Mouse (Mus musculus) kidney, postnatal 0 days (tissue): ENCODE measurements around the gene Mrps24. TPM values are rescaled to one million over a fixed set of nuclear protein-coding genes. Genes with fewer than 3 reads are reported as not detected.
A peak's percentile ranks its signal among the peaks of the same experiment; 100 is the strongest.

Experiments used
- ATAC-seq: fragments of 200-750 bp; cut with Nextera tagmentation; replicated peaks from 2 replicates; pipeline ENCODE4 v1.8.0; 2017; ENCODE audit warnings: low read depth, moderate number of reproducible peaks, moderate TSS enrichment, moderate library complexity; ENCODE audit not compliant: low FRiP score
- DNase-seq: peaks from one replicate; pipeline ENCODE4 v3.0.0-alpha.2; 2016; ENCODE audit warnings: low spot score
- H3K27ac ChIP-seq: fragments of 300-500 bp; sonication (generic); 2 replicates; pipeline ENCODE4 v1.5.1; 2014; ENCODE audit warnings: mild to moderate bottlenecking
- H3K27me3 ChIP-seq: fragments of 300-500 bp; sonication (generic); 2 replicates; pipeline ENCODE4 v1.6.1; 2014; ENCODE audit warnings: low read length, mixed read lengths; ENCODE audit not compliant: insufficient read depth
- H3K36me3 ChIP-seq: fragments of 300-500 bp; sonication (generic); 2 replicates; pipeline ENCODE4 v1.6.1; 2014; ENCODE audit warnings: low read length, mixed read lengths; ENCODE audit not compliant: insufficient read depth
- H3K4me1 ChIP-seq: fragments of 300-500 bp; sonication (generic); replicated peaks from 2 replicates; pipeline ENCODE4 v1.6.1; 2014; ENCODE audit warnings: antibody characterized with exemption, low read length, mixed read lengths; ENCODE audit not compliant: insufficient read depth
- H3K4me2 ChIP-seq: fragments of 300-500 bp; sonication (generic); 2 replicates; pipeline ENCODE4 v1.6.1; 2014; ENCODE audit warnings: mild to moderate bottlenecking, low read length, moderate library complexity, mixed read lengths
- H3K4me3 ChIP-seq: fragments of 300-500 bp; sonication (generic); replicated peaks from 2 replicates; pipeline ENCODE4 v1.5.1; 2014; ENCODE audit warnings: low read depth, low read length
- H3K9ac ChIP-seq: fragments of 300-500 bp; sonication (generic); 2 replicates; pipeline ENCODE4 v1.6.1; 2014; ENCODE audit warnings: low read depth, low read length
- H3K9me3 ChIP-seq: fragments of 300-500 bp; sonication (generic); replicated peaks from 2 replicates; pipeline ENCODE4 v1.6.1; 2016; ENCODE audit warnings: low read length, inconsistent platforms, mixed read lengths
- CTCF ChIP-seq: IDR thresholded peaks from 2 replicates; pipeline ENCODE4 v1.5.1; 2016; ENCODE audit warnings: antibody characterized with exemption, low read depth, mild to moderate bottlenecking, moderate library complexity
- WGBS: fragments of 180-500 bp; shearing (Covaris S2); extraction: QIAGEN DNeasy Blood & Tissue Kit; methylation state at CpG from one replicate; pipeline ENCODE4 v1.1.7; 2014; 5-methylcytosine and 5-hydroxymethylcytosine counted together
- polyA plus RNA-seq: library from polyadenylated mRNA; unstranded; fragments of >200 nt; fragmentation: Nextera tagmentation; extraction: Ambion mirVana; gene quantifications from 2 replicates; pipeline ENCODE4 v1.2.1, GENCODE M21; 2015

Mrps24 gene
- polyA plus RNA-seq, 1 experiment from 2014 or later: 279 TPM

- TF ChIP-seq CTCF: no peak
- under 1% methylated on average over 49 of the region's 50 CpGs for WGBS
These were observed 25.6 kb upstream of the Mrps24 start for GRCm38 (mm10) chr11:5740965-5741627.

GRCm38 (mm10) chr11:5740599-5740964 is 25.1 kb upstream of the Mrps24 start:
- TF ChIP-seq CTCF: no peak
- Histone ChIP-seq H3K9me3 (no peaks in the 10 kb centered on the region), H3K36me3 (no peaks in the 10 kb centered on the region), H3K4me1 (peaks cover 6% of the 10 kb centered on the region; the same call in 1 of the 2 replicates), H3K9ac (peak overlapping the region; percentile 93), H3K27me3 (no peaks in the 10 kb centered on the region), H3K4me3 (peak overlapping the region; percentile 95), H3K4me2 (peak overlapping the region; percentile 82), H3K27ac (peak overlapping the region; percentile 96)
- 2% methylated on average over 26 of the region's 26 CpGs for WGBS
- DNase-seq (peak; percentile 59), ATAC-seq (peak; percentile 69)

More at GRCm38 (mm10) chr11:5740965-5741627, 25.6 kb upstream of the Mrps24 start:
- peak overlapping the region; percentile 96 for H3K27ac ChIP-seq
- no peaks in the 10 kb centered on the region for H3K27me3 ChIP-seq
- peak; percentile 87 for ATAC-seq
- peaks cover 6% of the 10 kb centered on the region; the same call in 1 of the 2 replicates for H3K4me1 ChIP-seq
- no peaks in the 10 kb centered on the region for H3K36me3 ChIP-seq
- H3K4me2 ChIP-seq: peak overlapping the region; percentile 82
- H3K9me3 ChIP-seq: no peaks in the 10 kb centered on the region
- peak overlapping the region; percentile 93 for H3K9ac ChIP-seq
- peak; percentile 79 for DNase-seq
- H3K4me3 ChIP-seq: peak overlapping the region; percentile 95

- H3K9ac ChIP-seq: 0 out of 2 replicates have a peak overlapping the region, but pooled peaks have one; percentile 35
- WGBS: 55% methylated on average over 3 of the region's 3 CpGs
- no peak; the same call in 1 of the 2 replicates for ATAC-seq
- DNase-seq: peak; percentile 12
- no peak for TF ChIP-seq CTCF
- no peaks in the 10 kb centered on the region for H3K36me3 ChIP-seq
- no peaks in the 10 kb centered on the region for H3K27me3 ChIP-seq
- H3K4me3 ChIP-seq: peak overlapping the region; percentile 95; the same call in 1 of the 2 replicates
- H3K27ac ChIP-seq: peak overlapping the region; percentile 96
- H3K9me3 ChIP-seq: no peaks in the 10 kb centered on the region
- H3K4me2 ChIP-seq: peak overlapping the region; percentile 82
- peaks cover 6% of the 10 kb centered on the region; the same call in 1 of the 2 replicates for H3K4me1 ChIP-seq
These were observed 24.4 kb upstream of the Mrps24 start for GRCm38 (mm10) chr11:5739846-5740245.

GRCm38 (mm10) chr11:5738888-5739632 is 23.6 kb upstream of the Mrps24 start:
- 76% methylated on average over 5 of the region's 5 CpGs for WGBS
- Histone ChIP-seq H3K9me3 (no peaks in the 10 kb centered on the region), H3K36me3 (no peaks in the 10 kb centered on the region), H3K27me3 (no peaks in the 10 kb centered on the region), H3K9ac (no peak overlapping the region), H3K4me3 (no peak overlapping the region), H3K4me1 (peaks cover 6% of the 10 kb centered on the region; the same call in 1 of the 2 replicates), H3K4me2 (0 out of 2 replicates have a peak overlapping the region, but pooled peaks have one; percentile 82), H3K27ac (no peak overlapping the region)
- ATAC-seq: no peak
- no peak for TF ChIP-seq CTCF
- DNase-seq: no peak

- H3K27me3 ChIP-seq: no peaks in the 10 kb centered on the region
- TF ChIP-seq CTCF: no peak
- H3K9ac ChIP-seq: no peak overlapping the region
- H3K4me2 ChIP-seq: no peak overlapping the region
- no peak for ATAC-seq
- 76% methylated on average over 5 of the region's 5 CpGs for WGBS
- no peak for DNase-seq
- H3K36me3 ChIP-seq: 0 out of 2 replicates have a peak, but pooled peaks cover 3% of the 10 kb centered on the region
- H3K4me1 ChIP-seq: peaks cover 9% of the 10 kb centered on the region; the same call in 1 of the 2 replicates
- H3K9me3 ChIP-seq: no peaks in the 10 kb centered on the region
- H3K4me3 ChIP-seq: no peak overlapping the region
- H3K27ac ChIP-seq: no peak overlapping the region
These were observed 21.7 kb upstream of the Mrps24 start for GRCm38 (mm10) chr11:5737137-5737536.

GRCm38 (mm10) chr11:5734323-5734722 is 18.8 kb upstream of the Mrps24 start:
- Histone ChIP-seq H3K27ac (no peak overlapping the region), H3K4me2 (no peak overlapping the region), H3K9me3 (no peaks in the 10 kb centered on the region), H3K27me3 (no peaks in the 10 kb centered on the region), H3K4me1 (0 out of 2 replicates have a peak, but pooled peaks cover 2% of the 10 kb centered on the region), H3K4me3 (no peak overlapping the region), H3K9ac (no peak overlapping the region), H3K36me3 (0 out of 2 replicates have a peak, but pooled peaks cover 3% of the 10 kb centered on the region)
- 83% methylated on average over 4 of the region's 4 CpGs for WGBS
- ATAC-seq: no peak
- no peak for TF ChIP-seq CTCF
- no peak for DNase-seq
